Mouse (Mus musculus) megakaryocyte, embryonic 14.5 days (primary cell): Measurements from ENCODE around the gene Tmem235.

Experiments used
- FLI1 ChIP-seq: IDR thresholded peaks from 2 replicates; pipeline ENCODE4 v1.6.1; 2012; ENCODE audit warnings: low read length, inconsistent platforms, mixed read lengths
- GATA1 ChIP-seq: IDR thresholded peaks from 3 replicates; pipeline ENCODE4 v1.6.1; 2012; ENCODE audit warnings: mixed read lengths, low read length, inconsistent platforms, borderline replicate concordance

- TF ChIP-seq GATA1 (no peak), FLI1 (no peak)
Measured at GRCm38 (mm10) chr11:117879676-117880075, 19.1 kb downstream of the Tmem235 start.
